Mouse (Mus musculus) liver, embryonic 16.5 days (tissue): ENCODE data around the gene Itga3. TPM values are rescaled to one million over a fixed set of nuclear protein-coding genes. Genes with fewer than 3 reads are reported as not detected.
A peak's percentile ranks its signal among the peaks of the same experiment; 100 is the strongest.

Source experiments
- ATAC-seq: fragments of 200-750 bp; cut with Nextera tagmentation; 2 replicates; pipeline ENCODE4 v1.8.0; 2017; ENCODE audit warnings: low read depth, mild to moderate bottlenecking, moderate number of reproducible peaks, moderate library complexity
- H3K27ac ChIP-seq: fragments of 300-500 bp; sonication (generic); 2 replicates; pipeline ENCODE4 v1.5.1; 2014; ENCODE audit warnings: mild to moderate bottlenecking, low read length
- H3K27me3 ChIP-seq: fragments of 300-500 bp; sonication (generic); 2 replicates; pipeline ENCODE4 v1.6.1; 2014; ENCODE audit warnings: low read depth, low read length, mixed read lengths; ENCODE audit not compliant: control insufficient read depth, insufficient read depth
- H3K36me3 ChIP-seq: fragments of 300-500 bp; sonication (generic); 2 replicates; pipeline ENCODE4 v1.6.1; 2014; ENCODE audit warnings: mild to moderate bottlenecking; ENCODE audit not compliant: control insufficient read depth, insufficient read depth
- H3K4me1 ChIP-seq: fragments of 300-500 bp; sonication (generic); 2 replicates; pipeline ENCODE4 v1.6.1; 2014; ENCODE audit warnings: low read depth, low read length, mixed read lengths; ENCODE audit not compliant: control insufficient read depth
- H3K4me2 ChIP-seq: fragments of 300-500 bp; sonication (generic); 2 replicates; pipeline ENCODE4 v1.6.1; 2014; ENCODE audit warnings: low read depth, low read length, mixed read lengths
- H3K4me3 ChIP-seq: fragments of 300-500 bp; sonication (generic); 2 replicates; pipeline ENCODE4 v1.5.1; 2014; ENCODE audit warnings: low read depth, mild to moderate bottlenecking, low read length
- H3K9ac ChIP-seq: fragments of 300-500 bp; sonication (generic); 2 replicates; pipeline ENCODE4 v1.6.1; 2014; ENCODE audit warnings: low read depth, low read length
- H3K9me3 ChIP-seq: fragments of 300-500 bp; sonication (generic); replicated peaks from 2 replicates; pipeline ENCODE4 v1.6.1; 2016; ENCODE audit warnings: low read length; ENCODE audit not compliant: control insufficient read depth
- whole genome bisulfite sequencing: fragments of 180-500 bp; shearing (Covaris S2); extraction: QIAGEN DNeasy Blood & Tissue Kit; methylation state at CpG from one replicate; pipeline ENCODE4 v1.1.7; 2014; ENCODE audit not compliant: insufficient replicate concordance; 5-methylcytosine and 5-hydroxymethylcytosine counted together
- polyA plus RNA-seq: library from polyadenylated mRNA; unstranded; fragments of >200 nt; fragmentation: Nextera tagmentation; extraction: Ambion mirVana; gene quantifications from 2 replicates; pipeline ENCODE4 v1.2.1, GENCODE M21; 2015

Itga3 gene
- polyA plus RNA-seq, 1 experiment from 2014 or later: 2.2 TPM

- Histone ChIP-seq H3K27ac (no peak overlapping the region), H3K27me3 (no peaks in the 10 kb centered on the region; the same call in 1 of the 2 replicates)
- no peak for ATAC-seq
Observed at GRCm38 (mm10) chr11:95098346-95099095, 21.9 kb upstream of the Itga3 start.

GRCm38 (mm10) chr11:95097889-95098288 lies 21.3 kb upstream of the Itga3 start:
- H3K27ac ChIP-seq: no peak overlapping the region
- peaks cover 2% of the 10 kb centered on the region; the same call in 1 of the 2 replicates for H3K4me1 ChIP-seq
- no peaks in the 10 kb centered on the region for H3K9me3 ChIP-seq
- no peak overlapping the region for H3K4me3 ChIP-seq
- H3K4me2 ChIP-seq: no peak overlapping the region
- H3K27me3 ChIP-seq: no peaks in the 10 kb centered on the region; the same call in 1 of the 2 replicates
- 57% methylated on average over 6 of the region's 6 CpGs for WGBS
- ATAC-seq: no peak
- H3K36me3 ChIP-seq: no peaks in the 10 kb centered on the region
- no peak overlapping the region for H3K9ac ChIP-seq

More at GRCm38 (mm10) chr11:95098346-95099095, 21.9 kb upstream of the Itga3 start:
- no peak overlapping the region for H3K4me2 ChIP-seq
- no peak overlapping the region for H3K9ac ChIP-seq
- no peaks in the 10 kb centered on the region for H3K9me3 ChIP-seq
- peaks cover 2% of the 10 kb centered on the region; the same call in 1 of the 2 replicates for H3K4me1 ChIP-seq
- no peak overlapping the region for H3K4me3 ChIP-seq
- H3K36me3 ChIP-seq: no peaks in the 10 kb centered on the region
- 58% methylated on average over 5 of the region's 5 CpGs for WGBS

- Histone ChIP-seq H3K4me1 (peaks cover 2% of the 10 kb centered on the region; the same call in 1 of the 2 replicates), H3K4me3 (no peak overlapping the region), H3K4me2 (no peak overlapping the region), H3K36me3 (no peaks in the 10 kb centered on the region), H3K27ac (no peak overlapping the region), H3K9ac (no peak overlapping the region), H3K9me3 (no peaks in the 10 kb centered on the region), H3K27me3 (no peaks in the 10 kb centered on the region; the same call in 1 of the 2 replicates)
- WGBS: 57% methylated on average over 4 of the region's 4 CpGs
- ATAC-seq: peak; percentile 74
Observed at GRCm38 (mm10) chr11:95096608-95097373, 20.2 kb upstream of the Itga3 start.

GRCm38 (mm10) chr11:95095596-95095995 lies 19.0 kb upstream of the Itga3 start:
- WGBS: 66% methylated on average over 10 of the region's 10 CpGs
- Histone ChIP-seq H3K36me3 (no peaks in the 10 kb centered on the region), H3K4me3 (no peak overlapping the region), H3K9ac (no peak overlapping the region), H3K27ac (no peak overlapping the region), H3K4me1 (peaks cover 2% of the 10 kb centered on the region; the same call in 1 of the 2 replicates), H3K27me3 (no peaks in the 10 kb centered on the region), H3K9me3 (no peaks in the 10 kb centered on the region), H3K4me2 (no peak overlapping the region)
- no peak for ATAC-seq

- Histone ChIP-seq H3K4me3 (no peak overlapping the region), H3K9ac (no peak overlapping the region), H3K4me1 (peaks cover 2% of the 10 kb centered on the region; the same call in 1 of the 2 replicates), H3K27ac (no peak overlapping the region), H3K36me3 (no peaks in the 10 kb centered on the region), H3K27me3 (no peaks in the 10 kb centered on the region), H3K4me2 (no peak overlapping the region), H3K9me3 (no peaks in the 10 kb centered on the region)
- ATAC-seq: no peak
- 43% methylated on average over 5 of the region's 5 CpGs for WGBS
Observed at GRCm38 (mm10) chr11:95093077-95093476, 16.5 kb upstream of the Itga3 start.

- Histone ChIP-seq H3K4me1 (no peaks in the 10 kb centered on the region; the same call in none of the 2 replicates), H3K27ac (no peak overlapping the region), H3K4me2 (no peak overlapping the region), H3K4me3 (no peak overlapping the region), H3K9ac (no peak overlapping the region), H3K27me3 (no peaks in the 10 kb centered on the region), H3K9me3 (no peaks in the 10 kb centered on the region), H3K36me3 (no peaks in the 10 kb centered on the region)
- 31% methylated on average over 16 of the region's 16 CpGs for WGBS
- no peak for ATAC-seq
Observed at GRCm38 (mm10) chr11:95088857-95089779, 12.5 kb upstream of the Itga3 start.

- Histone ChIP-seq H3K9me3 (no peaks in the 10 kb centered on the region), H3K4me2 (no peak overlapping the region), H3K4me1 (no peaks in the 10 kb centered on the region; the same call in none of the 2 replicates), H3K27me3 (no peaks in the 10 kb centered on the region), H3K9ac (no peak overlapping the region), H3K4me3 (no peak overlapping the region), H3K36me3 (no peaks in the 10 kb centered on the region), H3K27ac (no peak overlapping the region)
- no peak for ATAC-seq
- WGBS: 40% methylated on average over 7 of the region's 7 CpGs
Observed at GRCm38 (mm10) chr11:95088286-95088685, 11.7 kb upstream of the Itga3 start.

- Histone ChIP-seq H3K36me3 (no peaks in the 10 kb centered on the region), H3K27me3 (no peaks in the 10 kb centered on the region), H3K9ac (no peak overlapping the region), H3K9me3 (no peaks in the 10 kb centered on the region), H3K4me2 (no peak overlapping the region), H3K27ac (no peak overlapping the region), H3K4me1 (no peaks in the 10 kb centered on the region; the same call in none of the 2 replicates), H3K4me3 (no peak overlapping the region)
- no peak for ATAC-seq
- WGBS: 51% methylated on average over 17 of the region's 17 CpGs
Observed at GRCm38 (mm10) chr11:95087301-95088228, 11.0 kb upstream of the Itga3 start.
